In genomic region chr5:142811870-142812443, GRCm38 (mm10) we compare ENCODE assay signal across 8 mouse cellular contexts. TPM values are rescaled to one million over a fixed set of nuclear protein-coding genes. Genes with fewer than 3 reads are reported as not detected.
DNase-seq lines count a peak whose midpoint lies in the region; ATAC-seq lines count a peak whose summit lies in the region.

No protein-coding gene starts in this region.

- peaks cover 41% of the 10 kb centered on the region for H3K36me3 ChIP-seq in heart, embryonic 14.5 days (ENCODE audit: control insufficient read depth, insufficient read depth, low read length)
- H3K36me3 ChIP-seq in forebrain, embryonic 14.5 days (ENCODE audit: control insufficient read depth, insufficient read depth, low read length), result peaks cover 68% of the 10 kb centered on the region
- peaks cover 5% of the 10 kb centered on the region for H3K36me3 ChIP-seq in neural tube, embryonic 14.5 days (ENCODE audit: control insufficient read depth, insufficient read depth, low read length)

- H3K4me1 ChIP-seq in heart, embryonic 14.5 days (ENCODE audit: control insufficient read depth in 2 of 2, insufficient read depth in 2 of 2, low read length in 2 of 2), result peaks cover 25 to 34% of the 10 kb centered on the region in 2 experiments
- H3K4me1 ChIP-seq in forebrain, embryonic 14.5 days (ENCODE audit: control insufficient read depth, insufficient read depth, low read length), result peaks cover 34% of the 10 kb centered on the region
- peaks cover 38% of the 10 kb centered on the region for H3K4me1 ChIP-seq in neural tube, embryonic 14.5 days (ENCODE audit: control insufficient read depth, insufficient read depth, low read length)

- H3K9me3 ChIP-seq in heart, embryonic 14.5 days (ENCODE audit: control insufficient read depth, low read length), result no peaks in the 10 kb centered on the region
- H3K9me3 ChIP-seq in forebrain, embryonic 14.5 days (replicated peaks; ENCODE audit: control insufficient read depth, low read length), result no peaks in the 10 kb centered on the region
- no peaks in the 10 kb centered on the region for H3K9me3 ChIP-seq in neural tube, embryonic 14.5 days (ENCODE audit: control insufficient read depth, low read length)

- H3K9ac ChIP-seq in heart, embryonic 14.5 days (ENCODE audit: low read length), result peak overlapping the region; percentile 100
- peak overlapping the region; percentile 100 for H3K9ac ChIP-seq in forebrain, embryonic 14.5 days (ENCODE audit: low read length)
- peak overlapping the region; percentile 100 for H3K9ac ChIP-seq in neural tube, embryonic 14.5 days (replicated peaks; ENCODE audit: low read depth, low read length)

- DNase-seq in heart, postnatal 25 days (ENCODE audit: low spot score), result no peak
- no peak for DNase-seq in forebrain, embryonic 14.5 days (ENCODE audit: low spot score)
- DNase-seq in kidney, postnatal 10 days, result peak; percentile 55
- no peak for DNase-seq in left cerebral cortex, postnatal 4 days
- DNase-seq in left cerebral cortex, adult 18-20 months (ENCODE audit: low spot score in 2 of 2), result no peak

- no peak for ATAC-seq in heart, embryonic 14.5 days (ENCODE audit: insufficient number of reproducible peaks, insufficient read depth, low FRiP score, low read depth)
- no peak for ATAC-seq in forebrain, embryonic 14.5 days
- ATAC-seq in neural tube, embryonic 14.5 days (ENCODE audit: low read depth), result no peak
- no peak for ATAC-seq in inflammation-experienced regulatory T-cells, adult 6 months

- H3K4me3 ChIP-seq in heart, embryonic 14.5 days (ENCODE audit: control insufficient read depth in 1 of 2, insufficient read depth in 1 of 2, low read depth in 1 of 2, low read length in 2 of 2), result no peak overlapping the region
- H3K4me3 ChIP-seq in forebrain, embryonic 14.5 days (ENCODE audit: low read depth, low read length), result peak overlapping the region; percentile 97
- peak overlapping the region; percentile 98 for H3K4me3 ChIP-seq in neural tube, embryonic 14.5 days (ENCODE audit: low read depth, low read length)

- 47% methylated on average over 8 of the region's 8 CpGs for WGBS in heart, embryonic 14.5 days
- WGBS in forebrain, embryonic 14.5 days, result 12% methylated on average over 8 of the region's 8 CpGs
- WGBS in neural tube, embryonic 14.5 days, result 30% methylated on average over 8 of the region's 8 CpGs

- no peaks in the 10 kb centered on the region for H3K27me3 ChIP-seq in heart, embryonic 14.5 days (ENCODE audit: control insufficient read depth, insufficient read depth, low read length)
- H3K27me3 ChIP-seq in forebrain, embryonic 14.5 days (replicated peaks; ENCODE audit: control insufficient read depth, insufficient read depth, low read length), result no peaks in the 10 kb centered on the region
- peaks cover 2% of the 10 kb centered on the region; the same call in 1 of the 2 replicates for H3K27me3 ChIP-seq in neural tube, embryonic 14.5 days (ENCODE audit: control insufficient read depth, insufficient read depth, low read length)

- H3K27ac ChIP-seq in heart, embryonic 14.5 days (replicated peaks in 1 of 2; ENCODE audit: control insufficient read depth in 1 of 2, insufficient read depth in 1 of 2, low read depth in 2 of 2, low read length in 2 of 2), result 0 out of 4 replicates have a peak overlapping the region, but pooled peaks of 1 of the 2 experiments have one; percentile 33
- H3K27ac ChIP-seq in forebrain, embryonic 14.5 days (ENCODE audit: low read depth, low read length), result peak overlapping the region; percentile 100
- H3K27ac ChIP-seq in neural tube, embryonic 14.5 days (ENCODE audit: low read depth, low read length), result peak overlapping the region; percentile 100

- peak overlapping the region; percentile 73 for H3K4me2 ChIP-seq in heart, embryonic 14.5 days (ENCODE audit: low read length)
- peak overlapping the region; percentile 99 for H3K4me2 ChIP-seq in forebrain, embryonic 14.5 days (ENCODE audit: low read length)
- peak overlapping the region; percentile 99 for H3K4me2 ChIP-seq in neural tube, embryonic 14.5 days (ENCODE audit: low read depth, low read length)

- intact Hi-C loops in heart, postnatal 25 days (cut with DNase I), result loop anchor here (5.0 kb wide), 2 partner anchors 45 to 65 kb away; no protein-coding TSS in a partner anchor
- intact Hi-C loops in left cerebral cortex, postnatal 4 days (cut with DNase I), result loop anchor here (5.0 kb wide), 1 partner anchor 50 kb away; no protein-coding TSS in a partner anchor

RNA-seq across cellular contexts. Expression of gene Tnrc18, which starts 5.5 kb away (rescaled TPM):
- polyA plus RNA-seq in heart, embryonic 14.5 days (2014; fragmentation: Nextera tagmentation; extraction: Ambion mirVana), result 28.1 and 31.0 TPM in 2 replicates
- total RNA-seq in heart, postnatal 25 days (2021), result 10 to 100 TPM; 50.5 to 59.1 TPM
- 27.5 and 36.6 TPM in 2 replicates for polyA plus RNA-seq in forebrain, embryonic 14.5 days (2014; fragmentation: Nextera tagmentation; extraction: Ambion mirVana)
- 36.4 and 39.9 TPM in 2 replicates for polyA plus RNA-seq in neural tube, embryonic 14.5 days (2014; fragmentation: Nextera tagmentation; extraction: Ambion mirVana)
- polyA plus RNA-seq in inflammation-experienced regulatory T-cells, adult 6 months (2017; shearing (Covaris generic)), result 1 to 10 TPM; 1.6 to 4.4 (median 2.9) TPM
- total RNA-seq in left cerebral cortex, postnatal 4 days (2021), result 100 to 1,000 TPM; 232 to 250 TPM
- total RNA-seq in left cerebral cortex, adult 18-20 months (2021), result 100 to 1,000 TPM; 116 to 122 TPM

Comparison
In these comparisons a context has a peak if more than half of its experiments do, and no peak if none do; other contexts are left out.
1. H3K4me3 ChIP-seq: peak in forebrain, embryonic 14.5 days (single experiment) and neural tube, embryonic 14.5 days (single experiment); none in heart, embryonic 14.5 days (0 of 2).
2. Peak in every context shown above with its lines, with median percentiles within 50 percentile points of each other: H3K4me2 ChIP-seq and H3K9ac ChIP-seq.